Mouse (Mus musculus) lung, adult 2 months (tissue): ENCODE measurements around the gene Osbpl8.

Source experiments
- CTCF ChIP-seq: fragments of 200-500 bp; IDR thresholded peaks from 2 replicates; pipeline ENCODE4 v1.5.1; 2011; ENCODE audit warnings: mild to moderate bottlenecking, low read length, control low read depth; ENCODE audit not compliant: insufficient read depth
- POLR2A ChIP-seq: fragments of 200-500 bp; IDR thresholded peaks from 2 replicates; pipeline ENCODE4 v1.6.1; 2011; ENCODE audit warnings: low read depth, mild to moderate bottlenecking, control low read depth, low read length, borderline replicate concordance; ENCODE audit errors: extremely low read depth

GRCm38 (mm10) chr10:111315940-111316339 lies 151.4 kb downstream of the Osbpl8 start:
- TF ChIP-seq CTCF = no peak
- TF ChIP-seq POLR2A = no peak
